Mouse (Mus musculus): ENCODE data around the gene Inafm1. TPM values are rescaled to one million over a fixed set of nuclear protein-coding genes. Genes with fewer than 3 reads are reported as not detected.

Inafm1 gene
- total RNA-seq (2023), result 10 to 100 TPM; 13.3 to 15.2 TPM

GRCm38 (mm10) chr7:16273081-16273765 is at the start of gene Inafm1:
Gene Inafm1, minus strand, starts transcription at chr7:16273617.

GRCm38 (mm10) chr7:16308093-16308492 is 34.7 kb upstream of the Inafm1 start, which contains the start of gene Bbc3:
Gene Bbc3, plus strand, starts transcription at chr7:16308393.

GRCm38 (mm10) chr7:16286026-16286961 is 12.9 kb upstream of the Inafm1 start, which contains the start of gene Ccdc9:
Gene Ccdc9, minus strand, starts transcription at chr7:16286795.

GRCm38 (mm10) chr7:16259110-16259590 is 14.3 kb downstream of the Inafm1 start, which contains the start of gene C5ar1:
Gene C5ar1, minus strand, starts transcription at chr7:16259540.

GRCm38 (mm10) chr7:16244067-16244466 is 29.4 kb downstream of the Inafm1 start, which contains the start of gene C5ar2:
Gene C5ar2, minus strand, starts transcription at chr7:16244154.

Other genes starting within 250 kb of the Inafm1 start
- gene Bicra, start 225.7 kb downstream of the Inafm1 start, total RNA-seq (2023), result 10 to 100 TPM; 30.5 to 32.9 TPM
- under 1 TPM; 0.20 to 0.33 TPM for gene Zfp541, start 211.8 kb downstream of the Inafm1 start, total RNA-seq (2023)
- 100 to 1,000 TPM; 171 to 180 TPM for gene Napa, start 175.2 kb downstream of the Inafm1 start, total RNA-seq (2023)
- gene Kptn, start 153.7 kb downstream of the Inafm1 start, total RNA-seq (2023), result 10 to 100 TPM; 19.0 to 19.7 TPM
- under 1 TPM in 1 of 2 experiments, not detected in 1; 0.11 TPM for gene Slc8a2, start 143.8 kb downstream of the Inafm1 start, total RNA-seq (2023)
- gene Meis3, start 98.5 kb downstream of the Inafm1 start, total RNA-seq (2023), result under 1 TPM in 1 of 2 experiments, not detected in 1; 0.86 TPM
- gene Dhx34, start 51.6 kb downstream of the Inafm1 start, total RNA-seq (2023), result 10 to 100 TPM; 20.4 to 24.2 TPM
- gene C5ar2, start 29.5 kb downstream of the Inafm1 start, total RNA-seq (2023), result 10 to 100 TPM; 25.2 to 26.8 TPM
- 100 to 1,000 TPM; 417 to 461 TPM for gene C5ar1, start 14.1 kb downstream of the Inafm1 start, total RNA-seq (2023)
- 100 to 1,000 TPM; 179 to 201 TPM for gene Ccdc9, start 13.2 kb upstream of the Inafm1 start, total RNA-seq (2023)
- gene Bbc3, start 34.8 kb upstream of the Inafm1 start, total RNA-seq (2023), result 10 to 100 TPM; 24.8 to 28.4 TPM
- gene Sae1, start 114.2 kb upstream of the Inafm1 start, total RNA-seq (2023), result 10 to 100 TPM; 45.6 to 46.9 TPM
- gene Zc3h4, start 127.3 kb upstream of the Inafm1 start, total RNA-seq (2023), result 10 to 100 TPM; 69.3 to 78.4 TPM
- gene Tmem160, start 179.2 kb upstream of the Inafm1 start, total RNA-seq (2023), result 10 to 100 TPM; 28.9 to 30.6 TPM
- gene Npas1, start 204.1 kb upstream of the Inafm1 start, total RNA-seq (2023), result under 1 TPM in 1 of 2 experiments, not detected in 1; 0.16 TPM